Mouse (Mus musculus) lung, embryonic 15.5 days (tissue): ENCODE results near the gene Brinp2. TPM values are rescaled to one million over a fixed set of nuclear protein-coding genes. Genes with fewer than 3 reads are reported as not detected.

ENCODE experiments used
- ATAC-seq: fragments of 200-750 bp; cut with Nextera tagmentation; 2 replicates; pipeline ENCODE4 v1.8.0; 2017; ENCODE audit warnings: moderate number of reproducible peaks, borderline replicate concordance; ENCODE audit not compliant: low FRiP score, low TSS enrichment; ENCODE audit errors: extremely low read depth
- H3K27ac ChIP-seq: fragments of 300-500 bp; sonication (generic); 2 replicates; pipeline ENCODE4 v1.5.1; 2015; ENCODE audit warnings: moderate library complexity, mild to moderate bottlenecking, inconsistent platforms
- H3K27me3 ChIP-seq: fragments of 300-500 bp; sonication (generic); 2 replicates; pipeline ENCODE4 v1.6.1; 2015; ENCODE audit warnings: inconsistent platforms
- H3K36me3 ChIP-seq: fragments of 300-500 bp; sonication (generic); 2 replicates; pipeline ENCODE4 v1.6.1; 2015; ENCODE audit warnings: inconsistent platforms
- H3K4me1 ChIP-seq: fragments of 300-500 bp; sonication (generic); 2 replicates; pipeline ENCODE4 v1.6.1; 2015; ENCODE audit warnings: inconsistent platforms
- H3K4me2 ChIP-seq: fragments of 300-500 bp; sonication (generic); 2 replicates; pipeline ENCODE4 v1.6.1; 2015; ENCODE audit warnings: inconsistent platforms, mild to moderate bottlenecking, moderate library complexity
- H3K4me3 ChIP-seq: fragments of 300-500 bp; sonication (generic); 2 replicates; pipeline ENCODE4 v1.5.1; 2015; ENCODE audit warnings: mild to moderate bottlenecking, inconsistent platforms
- H3K9ac ChIP-seq: fragments of 300-500 bp; sonication (generic); 2 replicates; pipeline ENCODE4 v1.6.1; 2015; ENCODE audit warnings: inconsistent platforms
- H3K9me3 ChIP-seq: fragments of 300-500 bp; sonication (generic); 2 replicates; pipeline ENCODE4 v1.6.1; 2016; ENCODE audit warnings: inconsistent platforms
- WGBS: fragments of 180-500 bp; shearing (Covaris S2); methylation state at CpG from one replicate; pipeline ENCODE4 v1.1.7; 2015; 5-methylcytosine and 5-hydroxymethylcytosine counted together
- polyA plus RNA-seq: library from polyadenylated mRNA; unstranded; fragments of >200 nt; fragmentation: Nextera tagmentation; extraction: Ambion mirVana; gene quantifications from 2 replicates; pipeline ENCODE4 v1.2.1, GENCODE M21; 2015

Gene Brinp2
- polyA plus RNA-seq, 1 experiment from 2014 or later = 0.31 TPM

- no peak for ATAC-seq
- H3K9ac ChIP-seq = no peak overlapping the region
- no peaks in the 10 kb centered on the region for H3K36me3 ChIP-seq
- no peak overlapping the region for H3K4me2 ChIP-seq
- H3K4me1 ChIP-seq = no peaks in the 10 kb centered on the region
- 46% methylated on average over 5 of the region's 5 CpGs for WGBS
- H3K9me3 ChIP-seq = no peaks in the 10 kb centered on the region
- H3K4me3 ChIP-seq = no peak overlapping the region
- H3K27me3 ChIP-seq = no peaks in the 10 kb centered on the region
- H3K27ac ChIP-seq = no peak overlapping the region
These were observed 141.4 kb downstream of the Brinp2 start for GRCm38 (mm10) chr1:158214743-158215142.

GRCm38 (mm10) chr1:158213736-158214135 lies 142.4 kb downstream of the Brinp2 start:
- Histone ChIP-seq H3K27ac (no peak overlapping the region), H3K27me3 (no peaks in the 10 kb centered on the region), H3K4me1 (no peaks in the 10 kb centered on the region), H3K9me3 (no peaks in the 10 kb centered on the region), H3K4me3 (no peak overlapping the region), H3K36me3 (no peaks in the 10 kb centered on the region), H3K9ac (no peak overlapping the region), H3K4me2 (no peak overlapping the region)
- WGBS = 70% methylated on average over 4 of the region's 4 CpGs
- ATAC-seq = no peak

GRCm38 (mm10) chr1:158207620-158208019 lies 148.5 kb downstream of the Brinp2 start:
- H3K9me3 ChIP-seq = no peaks in the 10 kb centered on the region
- H3K4me1 ChIP-seq = no peaks in the 10 kb centered on the region
- no peak overlapping the region for H3K4me2 ChIP-seq
- no peaks in the 10 kb centered on the region for H3K27me3 ChIP-seq
- H3K4me3 ChIP-seq = no peak overlapping the region
- H3K36me3 ChIP-seq = no peaks in the 10 kb centered on the region
- 67% methylated on average over 2 of the region's 2 CpGs for WGBS
- no peak overlapping the region for H3K27ac ChIP-seq
- no peak for ATAC-seq
- no peak overlapping the region for H3K9ac ChIP-seq

- no peak overlapping the region for H3K9ac ChIP-seq
- 64% methylated on average over 2 of the region's 2 CpGs for WGBS
These were observed 153.2 kb downstream of the Brinp2 start for GRCm38 (mm10) chr1:158202932-158203331.

More at GRCm38 (mm10) chr1:158202932-158203331, 153.2 kb downstream of the Brinp2 start:
- Histone ChIP-seq H3K4me2 (no peak overlapping the region), H3K27me3 (no peaks in the 10 kb centered on the region), H3K9me3 (no peaks in the 10 kb centered on the region), H3K4me1 (no peaks in the 10 kb centered on the region), H3K4me3 (no peak overlapping the region), H3K27ac (no peak overlapping the region), H3K36me3 (no peaks in the 10 kb centered on the region)
- ATAC-seq = no peak

Other genes with a start within 250 kb of the Brinp2 start
- 0.25 and 0.90 TPM in 2 replicates for gene Astn1, start 5.9 kb upstream of the Brinp2 start, polyA plus RNA-seq